Mouse (Mus musculus) olfactory bulb, adult 2 months (tissue): ENCODE measurements around the gene Sacm1l.

ENCODE experiments used
- CTCF ChIP-seq: fragments of 200-500 bp; IDR thresholded peaks from 2 replicates; pipeline ENCODE4 v1.5.1; 2012; ENCODE audit warnings: low read depth, mild to moderate bottlenecking, low read length, moderate library complexity; ENCODE audit not compliant: insufficient read depth
- POLR2A ChIP-seq: fragments of 200-500 bp; IDR thresholded peaks from 2 replicates; pipeline ENCODE4 v1.6.1; 2012; ENCODE audit warnings: mild to moderate bottlenecking, low read depth, low read length, moderate library complexity; ENCODE audit not compliant: insufficient read depth

- no peak for TF ChIP-seq CTCF
- TF ChIP-seq POLR2A: no peak
These were observed 4.5 kb upstream of the Sacm1l start for GRCm38 (mm10) chr9:123525095-123525494.
